Mouse (Mus musculus) gastrocnemius, postnatal 36 days (tissue): Measurements from ENCODE around the gene Ndufs8. TPM values are rescaled to one million over a fixed set of nuclear protein-coding genes. Genes with fewer than 3 reads are reported as not detected.
"Not testable (repeated sequence)": the region's sequence is repeated elsewhere in the genome, so short reads cannot be mapped to it uniquely, and the experiment has no call there.

ENCODE experiments used
- DNase-seq, 2 experiments: peaks; one replicate each; pipeline ENCODE4 v3.0.0; 2022
- intact Hi-C: fragments of 180-260 bp; cut with DNase I; formaldehyde crosslinking; loops from one replicate; pipeline ENCODE4 v1.15.1; 2025
- long read RNA-seq, 2 experiments: library from polyadenylated mRNA; stranded (forward); transcript quantifications; one replicate each; pipeline ENCODE4 v2.0.0; 2021
- total RNA-seq, 2 experiments: library from RNA; stranded (reverse); gene quantifications; 2 replicates each; pipeline ENCODE4 v1.2.3; 2021

Gene Ndufs8
- total RNA-seq: 100 to 1,000 TPM; 242 to 273 TPM
- long read RNA-seq, experiment 1, transcript Ndufs8-201 (7 exons, 983 nt): minor isoform, 85 of 559 reads
- long read RNA-seq, experiment 1, transcript Ndufs8-203 (7 exons, 977 nt): minor isoform, 9 of 559 reads
- long read RNA-seq, experiment 1, transcript Ndufs8-205 (7 exons, 780 nt): major isoform, 399 of 559 reads
- long read RNA-seq, experiment 1, partial matches to known transcripts: 53 of 559 reads
- long read RNA-seq, experiment 1, other reads (novel, unspliced or antisense): 12 of 559 reads
- long read RNA-seq, experiment 2, transcript Ndufs8-203 (7 exons, 977 nt): minor isoform, 10 of 640 reads
- long read RNA-seq, experiment 2, transcript Ndufs8-205 (7 exons, 780 nt): major isoform, 471 of 640 reads
- long read RNA-seq, experiment 2, transcript Ndufs8-201 (7 exons, 983 nt): minor isoform, 93 of 640 reads
- long read RNA-seq, experiment 2, partial matches to known transcripts: 57 of 640 reads
- long read RNA-seq, experiment 2, other reads (novel, unspliced or antisense): 8 of 640 reads

GRCm38 (mm10) chr19:3912337-3913204, at the start of gene Ndufs8:
TSS of gene Ndufs8 (minus strand) at chr19:3912774.
- intact Hi-C loops: no loop called here
- peak; percentile 85 to 91 for DNase-seq

- intact Hi-C loops, DNase-seq: not testable (repeated sequence)
Measured at GRCm38 (mm10) chr19:3961805-3962204, 49.2 kb upstream of the Ndufs8 start.

GRCm38 (mm10) chr19:3960211-3960610, 47.6 kb upstream of the Ndufs8 start:
- no peak for DNase-seq
- intact Hi-C loops: no loop called here

GRCm38 (mm10) chr19:3959030-3959429, 46.5 kb upstream of the Ndufs8 start:
- intact Hi-C loops: no loop called here
- DNase-seq: no peak

GRCm38 (mm10) chr19:3958470-3958869, 45.9 kb upstream of the Ndufs8 start, which contains the start of gene Aldh3b3:
TSS of gene Aldh3b3 (plus strand) at chr19:3958645.
- DNase-seq: no peak
- intact Hi-C loops: no loop called here

GRCm38 (mm10) chr19:3957296-3958036, 44.9 kb upstream of the Ndufs8 start:
- intact Hi-C loops: not testable (repeated sequence)

GRCm38 (mm10) chr19:3955804-3956203, 43.2 kb upstream of the Ndufs8 start:
- DNase-seq: no peak
- intact Hi-C loops: no loop called here

More at GRCm38 (mm10) chr19:3957296-3958036, 44.9 kb upstream of the Ndufs8 start:
- DNase-seq: not testable (repeated sequence)

GRCm38 (mm10) chr19:3955033-3955432, 42.5 kb upstream of the Ndufs8 start:
- DNase-seq: no peak
- intact Hi-C loops: no loop called here

GRCm38 (mm10) chr19:3952099-3952498, 39.5 kb upstream of the Ndufs8 start:
- intact Hi-C loops: no loop called here
- DNase-seq: no peak

- intact Hi-C loops: no loop called here
- DNase-seq: no peak
Measured at GRCm38 (mm10) chr19:3951461-3951860, 38.9 kb upstream of the Ndufs8 start.

GRCm38 (mm10) chr19:3950331-3950730, 37.8 kb upstream of the Ndufs8 start:
- no peak for DNase-seq
- intact Hi-C loops: no loop called here

GRCm38 (mm10) chr19:3948546-3948945, 36.0 kb upstream of the Ndufs8 start:
- intact Hi-C loops: loop anchor here (5.0 kb wide), 1 partner anchor 34 kb away; no protein-coding TSS in a partner anchor
- no peak for DNase-seq

GRCm38 (mm10) chr19:3947813-3948212, 35.2 kb upstream of the Ndufs8 start:
- intact Hi-C loops: loop anchor here (1.0 to 5.0 kb wide), 2 partner anchors 34 to 65 kb away; no protein-coding TSS in a partner anchor
- DNase-seq: no peak

- intact Hi-C loops: loop anchor here (1.0 to 5.0 kb wide), 2 partner anchors 36 to 67 kb away; no protein-coding TSS in a partner anchor
- peak; percentile 27 to 61 for DNase-seq
Measured at GRCm38 (mm10) chr19:3946715-3947114, 34.1 kb upstream of the Ndufs8 start.

GRCm38 (mm10) chr19:3945872-3946564, 33.4 kb upstream of the Ndufs8 start:
- intact Hi-C loops: loop anchor here (5.0 kb wide), 1 partner anchor 36 kb away; no protein-coding TSS in a partner anchor
- no peak for DNase-seq

- intact Hi-C loops: no loop called here
- no peak for DNase-seq
Measured at GRCm38 (mm10) chr19:3942986-3943735, 30.6 kb upstream of the Ndufs8 start.

GRCm38 (mm10) chr19:3942315-3942714, 29.7 kb upstream of the Ndufs8 start:
- intact Hi-C loops: no loop called here
- no peak for DNase-seq
